Mouse (Mus musculus): Measurements from ENCODE around the gene Tmem132c. TPM values are rescaled to one million over a fixed set of nuclear protein-coding genes. Genes with fewer than 3 reads are reported as not detected.

The Tmem132c gene
- total RNA-seq, 4 experiments from 2014 or later: 0.06 to 0.30 (median 0.20) TPM

GRCm38 (mm10) chr5:127487190-127487589 is 245.6 kb downstream of the Tmem132c start:
- DNase-seq (ENCODE audit: low spot score): no peak

GRCm38 (mm10) chr5:127488666-127489065 is 247.1 kb downstream of the Tmem132c start:
- no peak for DNase-seq (ENCODE audit: low spot score)

GRCm38 (mm10) chr5:127491724-127492123 is 250.1 kb downstream of the Tmem132c start:
- no peak for DNase-seq (ENCODE audit: low spot score)

GRCm38 (mm10) chr5:127496895-127497294 is 255.3 kb downstream of the Tmem132c start:
- DNase-seq (ENCODE audit: low spot score): no peak

GRCm38 (mm10) chr5:127499151-127499827 is 257.7 kb downstream of the Tmem132c start:
- no peak for DNase-seq (ENCODE audit: low spot score)

- no peak for DNase-seq (ENCODE audit: low spot score)
These were observed 261.2 kb downstream of the Tmem132c start for GRCm38 (mm10) chr5:127502838-127503237.

GRCm38 (mm10) chr5:127505697-127506096 is 264.1 kb downstream of the Tmem132c start:
- DNase-seq (ENCODE audit: low spot score): no peak

- peak; percentile 1 for DNase-seq (ENCODE audit: low spot score)
These were observed 270.0 kb downstream of the Tmem132c start for GRCm38 (mm10) chr5:127511653-127512052.

- no peak for DNase-seq (ENCODE audit: low spot score)
These were observed 274.4 kb downstream of the Tmem132c start for GRCm38 (mm10) chr5:127515960-127516359.

- no peak for DNase-seq (ENCODE audit: low spot score)
These were observed 281.3 kb downstream of the Tmem132c start for GRCm38 (mm10) chr5:127522744-127523476.

- DNase-seq (ENCODE audit: low spot score): no peak
These were observed 285.9 kb downstream of the Tmem132c start for GRCm38 (mm10) chr5:127527344-127527974.

GRCm38 (mm10) chr5:127537508-127537907 is 295.9 kb downstream of the Tmem132c start:
- no peak for DNase-seq (ENCODE audit: low spot score)

GRCm38 (mm10) chr5:127546585-127546991 is 305.0 kb downstream of the Tmem132c start:
- no peak for DNase-seq (ENCODE audit: low spot score)

- DNase-seq (ENCODE audit: low spot score): no peak
These were observed 306.5 kb downstream of the Tmem132c start for GRCm38 (mm10) chr5:127548136-127548535.

GRCm38 (mm10) chr5:127561086-127561485 is 319.5 kb downstream of the Tmem132c start:
- no peak for DNase-seq (ENCODE audit: low spot score)

- DNase-seq (ENCODE audit: low spot score): no peak
These were observed 325.6 kb downstream of the Tmem132c start for GRCm38 (mm10) chr5:127567165-127567741.

GRCm38 (mm10) chr5:127577419-127577818 is 335.8 kb downstream of the Tmem132c start:
- DNase-seq (ENCODE audit: low spot score): no peak

GRCm38 (mm10) chr5:127583658-127584057 is 342.1 kb downstream of the Tmem132c start:
- no peak for DNase-seq (ENCODE audit: low spot score)

- DNase-seq (ENCODE audit: low spot score): no peak
These were observed 346.2 kb downstream of the Tmem132c start for GRCm38 (mm10) chr5:127587854-127588253.

GRCm38 (mm10) chr5:127592406-127592805 is 350.8 kb downstream of the Tmem132c start:
- DNase-seq (ENCODE audit: low spot score): no peak

- DNase-seq (ENCODE audit: low spot score): no peak
These were observed 351.2 kb downstream of the Tmem132c start for GRCm38 (mm10) chr5:127592854-127593253.

- no peak for DNase-seq (ENCODE audit: low spot score)
These were observed 354.1 kb downstream of the Tmem132c start for GRCm38 (mm10) chr5:127595676-127596075.

Measured in heart, adult 8-10 months (tissue).